Mouse (Mus musculus) CH12.LX (cell line): ENCODE measurements at regions not wholly inside any gene's neighbourhood (a gene's known extent, or its start where the extent isn't known, plus 50 kb on each side); places are given as distances from the start of the nearest gene placed in this dataset.

Source experiments
- CHD2 ChIP-seq: IDR thresholded peaks from 2 replicates; pipeline ENCODE4 v1.6.1; 2011; ENCODE audit warnings: low read length, improper control_type of control experiment
- CTCF ChIP-seq, 2 experiments: IDR thresholded peaks in 1 of 2; conservative IDR thresholded peaks in 1 of 2; 2 replicates each; pipeline ENCODE4 v1.5.1; 2011 to 2012; ENCODE audit warnings: low read depth in 2 of 2, low read length in 2 of 2, improper control_type of control experiment in 1 of 2, inconsistent platforms in 1 of 2, mild to moderate bottlenecking in 1 of 2, moderate library complexity in 1 of 2
- MXI1 ChIP-seq: IDR thresholded peaks from 2 replicates; pipeline ENCODE4 v1.6.1; 2011; ENCODE audit warnings: mild to moderate bottlenecking, low read depth, low read length, improper control_type of control experiment
- POLR2A ChIP-seq: IDR thresholded peaks from 2 replicates; pipeline ENCODE4 v1.6.1; 2011; ENCODE audit warnings: low read depth, mild to moderate bottlenecking, improper control_type of control experiment, low read length

DNA sequence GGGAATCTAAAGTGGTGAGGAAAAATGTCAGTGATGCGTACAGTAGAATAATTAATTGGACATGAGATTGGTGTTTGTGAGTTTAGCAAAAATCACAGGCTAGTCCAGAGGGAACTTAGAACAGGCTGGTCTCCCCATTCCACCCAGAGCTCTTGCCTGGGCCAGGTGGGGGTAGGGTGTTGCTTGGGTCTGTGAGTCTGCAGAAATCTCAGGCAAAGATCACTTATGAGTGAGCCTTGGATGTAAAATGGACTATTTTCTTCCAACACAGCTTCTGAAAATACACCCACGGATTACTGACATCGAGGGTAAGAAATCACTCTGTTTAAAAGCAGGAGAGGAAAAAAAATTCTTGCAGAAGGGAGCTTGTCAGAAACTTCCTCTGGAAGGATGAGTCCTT is 159.1 kb downstream of the Diras2 start:
- no peak for TF ChIP-seq MXI1
- TF ChIP-seq POLR2A, result no peak
- no peak for TF ChIP-seq CTCF (conservative IDR thresholded peaks at IDR 0.05 in 1 of 2, IDR thresholded peaks at IDR 0.05 in 1 of 2; ENCODE audit: low read depth in 2 of 2, low read length in 2 of 2)
- TF ChIP-seq CHD2, result no peak
